Mouse (Mus musculus) left cerebral cortex, adult 18-20 months (tissue): ENCODE results near the gene Negr1. TPM values are rescaled to one million over a fixed set of nuclear protein-coding genes. Genes with fewer than 3 reads are reported as not detected.

Source experiments
- DNase-seq, 2 experiments: peaks; one replicate each; pipeline ENCODE4 v3.0.0; 2021 to 2022; ENCODE audit warnings: low spot score in 2 of 2, mixed read lengths in 1 of 2
- total RNA-seq, 2 experiments: library from RNA; stranded (reverse); gene quantifications; 2 replicates each; pipeline ENCODE4 v1.2.3; 2021

The Negr1 gene
- total RNA-seq, 2 experiments from 2014 or later = 178 to 220 TPM

- no peak for DNase-seq
Measured at GRCm38 (mm10) chr3:157104866-157105579, 543.4 kb downstream of the Negr1 start.

- DNase-seq = no peak
Measured at GRCm38 (mm10) chr3:157105580-157106264, 544.1 kb downstream of the Negr1 start.

- no peak for DNase-seq
Measured at GRCm38 (mm10) chr3:157108156-157108555, 546.6 kb downstream of the Negr1 start.

- peak; percentile 62 to 65 for DNase-seq
Measured at GRCm38 (mm10) chr3:157109308-157109707, 547.7 kb downstream of the Negr1 start.

GRCm38 (mm10) chr3:157115105-157115760 is 553.6 kb downstream of the Negr1 start:
- DNase-seq = peak; percentile 15 to 18

GRCm38 (mm10) chr3:157116024-157116423 is 554.4 kb downstream of the Negr1 start:
- no peak for DNase-seq

GRCm38 (mm10) chr3:157119916-157120315 is 558.3 kb downstream of the Negr1 start:
- DNase-seq = no peak

GRCm38 (mm10) chr3:157146124-157146855 is 584.7 kb downstream of the Negr1 start:
- DNase-seq = no peak

- no peak for DNase-seq
Measured at GRCm38 (mm10) chr3:157154902-157155301, 593.3 kb downstream of the Negr1 start.

- no peak for DNase-seq
Measured at GRCm38 (mm10) chr3:157155513-157155912, 593.9 kb downstream of the Negr1 start.

- DNase-seq = peak in 1 of 2 experiments; percentile 20
Measured at GRCm38 (mm10) chr3:157164840-157165595, 603.4 kb downstream of the Negr1 start.

GRCm38 (mm10) chr3:157181975-157182374 is 620.4 kb downstream of the Negr1 start:
- DNase-seq = no peak

GRCm38 (mm10) chr3:157188939-157189725 is 627.5 kb downstream of the Negr1 start:
- DNase-seq = peak in 1 of 2 experiments; percentile 20

GRCm38 (mm10) chr3:157189834-157190233 is 628.2 kb downstream of the Negr1 start:
- no peak for DNase-seq

- no peak for DNase-seq
Measured at GRCm38 (mm10) chr3:157190551-157190950, 629.0 kb downstream of the Negr1 start.

- DNase-seq = no peak
Measured at GRCm38 (mm10) chr3:157192021-157192420, 630.4 kb downstream of the Negr1 start.

- DNase-seq = no peak
Measured at GRCm38 (mm10) chr3:157193141-157193540, 631.5 kb downstream of the Negr1 start.

- no peak for DNase-seq
Measured at GRCm38 (mm10) chr3:157198659-157199058, 637.1 kb downstream of the Negr1 start.

GRCm38 (mm10) chr3:157201726-157202125 is 640.1 kb downstream of the Negr1 start:
- no peak for DNase-seq

- peak in 1 of 2 experiments; percentile 28 for DNase-seq
Measured at GRCm38 (mm10) chr3:157203573-157203972, 642.0 kb downstream of the Negr1 start.
